Mouse (Mus musculus): Measurements from ENCODE around the gene Ankrd13a.

The Ankrd13a gene

DNA sequence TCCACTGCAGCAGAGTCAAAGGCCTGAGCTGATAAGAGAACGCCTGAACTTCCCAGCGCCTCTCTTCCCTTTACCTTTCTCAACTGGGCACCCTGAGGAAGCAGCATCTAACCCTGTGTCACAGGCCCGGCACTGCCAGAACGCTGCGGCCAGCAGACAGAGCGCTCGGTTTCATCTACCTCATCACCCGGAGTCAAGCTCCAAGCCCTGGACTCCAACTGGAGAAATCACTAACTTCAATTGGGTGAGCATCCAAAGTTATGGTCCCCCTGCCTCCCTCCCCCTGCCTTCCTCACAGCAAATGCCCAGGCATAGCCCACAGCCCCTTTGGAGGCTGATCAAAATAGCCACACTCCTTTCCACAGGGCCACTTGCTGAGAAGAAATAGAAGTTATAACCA is 7.8 kb upstream of the Ankrd13a start:
- DNase-seq (ENCODE audit: low spot score), result no peak

DNA sequence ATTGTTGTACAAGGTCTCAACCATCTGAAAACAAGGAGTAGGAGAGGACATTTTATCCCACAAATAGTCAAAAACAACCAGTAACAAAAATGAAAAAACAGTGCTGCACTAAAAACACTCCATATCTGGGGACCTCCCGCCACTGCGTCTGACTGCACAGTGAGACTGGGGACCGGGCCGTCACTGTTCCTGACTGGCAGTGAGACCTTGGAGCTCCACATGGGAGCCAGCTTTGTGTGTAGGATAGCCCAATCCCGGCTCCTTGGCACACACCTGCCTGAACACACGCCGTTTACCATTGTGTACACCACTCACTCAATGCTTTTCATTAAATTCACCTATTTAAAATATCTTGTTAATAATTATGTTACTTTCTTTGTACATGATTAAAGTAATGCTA is 7.3 kb upstream of the Ankrd13a start:
- DNase-seq (ENCODE audit: low spot score), result no peak

GRCm38 (mm10) chr5:114769786-114770185 is 4.7 kb upstream of the Ankrd13a start:
- no peak for DNase-seq (ENCODE audit: low spot score)

- DNase-seq (ENCODE audit: low spot score), result no peak
Measured at GRCm38 (mm10) chr5:114771796-114772195, 2.7 kb upstream of the Ankrd13a start.

- DNase-seq (ENCODE audit: low spot score), result no peak
Measured at GRCm38 (mm10) chr5:114772456-114773203, 1.8 kb upstream of the Ankrd13a start.

GRCm38 (mm10) chr5:114773211-114773710 is 1.2 kb upstream of the Ankrd13a start:
- DNase-seq (ENCODE audit: low spot score), result peak; percentile 94

DNA sequence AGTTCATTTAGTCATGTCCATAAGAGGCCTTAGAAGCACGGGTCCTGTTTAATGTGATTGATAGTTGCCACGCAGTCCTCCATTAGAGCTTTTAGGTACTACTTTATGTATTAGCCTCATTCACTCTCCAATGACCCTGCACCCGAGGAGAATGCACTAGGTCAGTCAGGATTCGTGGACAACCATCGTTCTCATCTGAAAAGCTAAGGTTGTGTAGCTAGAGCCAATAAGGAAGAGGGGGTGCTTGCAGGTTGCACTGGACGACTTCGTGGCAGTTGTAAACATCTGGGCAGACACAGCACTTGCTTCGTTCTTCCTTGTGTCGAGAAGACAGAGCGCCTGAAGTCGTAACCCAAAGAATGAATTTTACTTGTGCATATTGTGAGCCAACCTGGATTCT is 697 bp upstream of the Ankrd13a start:
- DNase-seq (ENCODE audit: low spot score), result no peak

DNA sequence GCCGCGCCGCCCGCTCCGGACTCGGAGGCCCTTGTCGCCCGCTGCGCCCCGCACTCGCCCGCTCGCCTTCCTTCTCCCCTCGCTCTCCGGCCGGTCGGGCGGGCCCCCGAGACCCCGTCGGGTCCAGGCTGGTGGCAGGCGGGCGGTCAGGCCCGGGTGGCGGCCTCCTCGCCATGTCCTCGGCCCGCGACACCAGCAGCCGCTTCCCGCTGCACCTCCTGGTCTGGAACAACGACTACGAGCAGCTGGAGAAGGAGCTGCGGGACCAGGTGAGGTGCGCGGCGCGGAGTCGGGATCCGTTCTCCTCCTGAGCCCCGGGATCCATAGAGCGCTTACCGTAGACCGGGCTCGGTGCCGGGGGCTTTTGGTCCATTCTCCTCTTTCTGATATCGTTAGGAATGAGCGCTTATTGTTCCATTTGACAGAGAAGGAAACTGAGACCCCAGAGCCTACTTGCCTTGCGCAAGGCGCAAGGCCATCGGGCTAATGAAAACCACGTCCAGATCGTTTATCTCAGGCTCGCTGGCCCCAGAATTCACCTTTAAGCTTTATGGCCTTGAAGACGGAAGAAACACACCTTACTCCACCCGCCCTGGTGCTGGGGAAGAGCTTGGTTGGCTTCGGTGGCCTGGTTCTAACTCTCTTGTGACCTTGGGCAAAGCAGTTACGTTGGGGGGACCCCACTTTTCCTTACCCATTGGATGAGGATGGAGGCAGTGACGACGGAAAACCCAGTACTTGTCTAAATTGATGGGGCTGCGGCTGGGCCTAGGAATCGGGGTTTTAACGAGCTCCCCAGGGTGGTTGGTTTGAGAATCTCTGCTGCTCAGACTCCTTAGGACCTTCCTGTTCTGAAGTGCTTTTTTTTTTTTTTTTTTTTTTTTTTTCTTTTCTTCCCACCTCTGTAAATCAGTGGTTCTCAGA is 841 bp downstream of the Ankrd13a start, which contains the start of gene Git2:
Gene Git2 (minus strand): TSS at position 462 of the 924 bp plus-strand sequence.
- no peak for DNase-seq (ENCODE audit: low spot score)

- DNase-seq (ENCODE audit: low spot score), result no peak
Measured at GRCm38 (mm10) chr5:114776174-114776573, 1.7 kb downstream of the Ankrd13a start.

- DNase-seq (ENCODE audit: low spot score), result no peak
Measured at GRCm38 (mm10) chr5:114779956-114780489, 5.5 kb downstream of the Ankrd13a start.

DNA sequence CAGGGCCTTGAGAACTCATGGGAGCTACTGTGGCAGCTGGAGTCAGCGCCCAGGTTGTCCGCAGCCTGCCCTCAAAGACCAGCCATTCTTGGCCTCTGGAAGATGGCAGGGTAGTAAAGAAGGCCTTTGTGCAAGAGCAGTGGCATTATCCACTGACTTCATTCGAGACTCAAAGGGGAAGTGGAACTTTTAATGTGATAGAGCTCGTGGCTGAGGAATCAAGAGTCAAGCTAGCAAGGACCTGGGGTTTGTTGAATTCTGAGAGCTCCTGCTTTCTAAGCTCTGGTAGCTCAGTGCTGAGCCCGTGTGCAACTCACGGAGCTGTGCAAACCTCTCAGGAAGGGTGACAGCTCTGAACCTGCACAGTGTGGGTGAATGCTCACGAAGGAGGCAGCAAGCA is 6.4 kb downstream of the Ankrd13a start:
- DNase-seq (ENCODE audit: low spot score), result no peak

DNA sequence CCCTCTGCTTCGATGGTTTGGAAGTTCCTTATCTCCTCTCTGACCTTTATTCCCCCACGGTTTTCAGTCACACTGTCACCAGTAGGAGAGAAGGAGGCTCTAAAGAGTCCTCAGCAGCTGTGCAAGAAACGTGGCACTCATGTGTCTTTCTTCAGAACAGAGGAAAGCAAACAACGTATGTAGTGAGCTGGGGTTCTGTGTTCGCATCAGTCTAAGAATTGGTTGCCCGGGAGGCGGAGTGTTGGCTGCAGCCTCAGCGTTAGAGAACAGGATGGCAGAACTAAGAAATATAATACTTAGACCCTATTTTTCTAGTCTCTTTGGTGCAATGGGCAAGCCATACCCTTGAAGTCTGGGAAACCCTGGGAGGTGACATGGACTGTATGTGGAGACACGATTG is 8.5 kb downstream of the Ankrd13a start:
- DNase-seq (ENCODE audit: low spot score), result no peak

DNA sequence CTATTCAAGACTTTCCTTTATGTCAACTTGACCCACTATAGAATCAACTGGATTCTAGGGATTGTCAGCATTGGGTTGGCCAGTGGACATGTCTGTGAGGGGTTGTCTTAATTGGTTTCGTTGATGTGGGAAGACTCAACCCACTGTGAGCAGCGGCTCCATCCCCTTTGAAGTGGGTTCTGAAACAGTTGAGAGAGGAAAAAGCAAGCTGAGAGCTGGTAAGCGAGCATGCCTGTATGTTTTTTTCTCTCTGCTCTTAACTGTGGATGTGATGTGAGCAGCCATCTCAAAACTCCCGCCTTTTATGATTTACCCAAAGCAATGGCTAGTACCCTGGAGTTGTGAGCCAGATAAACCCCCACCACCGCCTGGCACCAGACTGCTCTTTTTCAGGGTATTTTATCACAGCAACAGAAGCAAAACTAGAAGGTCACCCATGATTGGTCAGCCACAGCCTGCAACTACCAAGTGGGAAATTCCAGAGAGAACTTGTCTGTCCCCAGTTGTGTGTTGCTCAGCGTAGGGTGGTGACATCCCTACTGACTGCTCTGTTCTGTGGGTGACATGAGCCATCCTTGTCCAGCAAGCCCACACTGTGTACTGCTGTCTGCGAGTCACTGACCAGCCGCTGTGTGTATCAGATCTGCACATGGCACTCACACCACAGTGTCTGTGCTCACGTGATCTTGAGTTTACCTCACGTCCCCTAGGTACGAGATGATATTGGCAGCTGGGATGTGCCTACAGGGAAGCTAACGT is 9.1 kb downstream of the Ankrd13a start:
- DNase-seq (ENCODE audit: low spot score), result no peak

DNA sequence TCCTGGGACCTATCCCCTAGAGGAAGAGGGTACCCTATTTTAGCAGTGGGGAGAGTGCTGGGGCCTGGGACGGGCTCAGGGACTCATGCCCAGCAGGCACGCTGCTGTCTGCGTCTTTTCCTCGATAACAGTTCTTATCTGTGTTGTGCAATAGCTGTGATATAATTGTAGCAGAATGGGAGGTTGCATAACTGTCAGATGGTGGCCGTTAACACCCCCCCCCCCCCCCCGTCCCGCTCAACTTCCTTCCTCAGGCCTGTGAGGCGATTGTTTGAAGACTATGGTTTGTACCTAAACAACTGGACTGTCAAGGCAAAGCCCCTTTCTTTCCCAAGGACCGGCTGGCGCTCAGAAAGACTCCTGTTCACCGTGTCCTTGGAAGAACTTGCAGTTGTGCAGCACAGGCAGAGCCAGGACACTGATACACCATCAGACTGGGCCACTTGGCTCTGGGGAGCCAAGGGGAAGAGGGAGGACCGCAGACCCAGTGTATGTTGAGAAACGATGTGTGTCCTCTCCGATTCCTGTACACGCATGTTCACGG is 10.2 kb downstream of the Ankrd13a start:
- DNase-seq (ENCODE audit: low spot score), result no peak

DNA sequence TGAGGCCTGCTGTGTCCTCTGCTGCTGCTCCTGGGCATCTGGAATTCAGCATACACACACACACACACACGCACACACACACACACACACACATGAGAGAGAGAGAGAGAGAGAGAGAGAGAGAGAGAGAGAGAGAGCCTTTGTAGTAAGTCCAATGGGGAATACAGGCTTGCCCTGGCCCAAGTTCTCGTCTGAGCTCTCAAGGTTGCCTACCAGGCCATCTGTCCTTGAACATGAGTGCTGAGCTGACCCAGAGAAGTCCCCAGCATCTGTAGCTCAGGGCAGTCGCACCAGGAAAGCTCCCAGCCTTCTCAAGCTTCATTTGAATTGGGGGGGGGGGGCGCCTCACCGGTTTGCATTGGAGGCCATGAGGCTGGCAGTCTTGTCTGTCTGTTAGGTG is 10.7 kb downstream of the Ankrd13a start:
- no peak for DNase-seq (ENCODE audit: low spot score)

GRCm38 (mm10) chr5:114793317-114793716 is 18.8 kb downstream of the Ankrd13a start:
- DNase-seq (ENCODE audit: low spot score), result no peak

GRCm38 (mm10) chr5:114794609-114795008 is 20.1 kb downstream of the Ankrd13a start:
- no peak for DNase-seq (ENCODE audit: low spot score)

GRCm38 (mm10) chr5:114795231-114795630 is 20.8 kb downstream of the Ankrd13a start:
- no peak for DNase-seq (ENCODE audit: low spot score)

GRCm38 (mm10) chr5:114795653-114796052 is 21.2 kb downstream of the Ankrd13a start:
- DNase-seq (ENCODE audit: low spot score), result no peak

- no peak for DNase-seq (ENCODE audit: low spot score)
Measured at GRCm38 (mm10) chr5:114796299-114797012, 22.0 kb downstream of the Ankrd13a start.

GRCm38 (mm10) chr5:114797253-114797652 is 22.8 kb downstream of the Ankrd13a start:
- no peak for DNase-seq (ENCODE audit: low spot score)

Measured in ovary, postnatal 14 days (tissue).